8 mouse cellular contexts compared by ENCODE assay signal in genomic region chr2:30640021-30640481, GRCm38 (mm10). TPM values are rescaled to one million over a fixed set of nuclear protein-coding genes. Genes with fewer than 3 reads are reported as not detected.
DNase-seq lines count a peak whose midpoint lies in the region; ATAC-seq and TF ChIP-seq lines count a peak whose summit lies in the region.

No protein-coding gene starts in this region.

- no peak for TF ChIP-seq CTCF in small intestine, adult 2 months (IDR thresholded peaks at IDR 0.05; ENCODE audit: extremely low read depth, insufficient read length, insufficient replicate concordance, low read depth, low read length)

- TF ChIP-seq POLR2A in small intestine, adult 2 months (IDR thresholded peaks at IDR 0.05; ENCODE audit: low read depth, low read length), result no peak

- H3K4me3 ChIP-seq in lung, embryonic 15.5 days, result no peak overlapping the region
- no peak overlapping the region for H3K4me3 ChIP-seq in forebrain, embryonic 11.5 days (ENCODE audit: low read depth, low read length)
- H3K4me3 ChIP-seq in limb, embryonic 13.5 days, result no peak overlapping the region
- no peak overlapping the region; the same call in 1 of the 2 replicates for H3K4me3 ChIP-seq in small intestine, adult 2 months (ENCODE audit: low read depth, low read length)

- no peak overlapping the region for H3K9ac ChIP-seq in lung, embryonic 15.5 days
- H3K9ac ChIP-seq in forebrain, embryonic 11.5 days (ENCODE audit: low read length), result peak overlapping the region; percentile 40
- 0 out of 2 replicates have a peak overlapping the region, but pooled peaks have one; percentile 43 for H3K9ac ChIP-seq in limb, embryonic 13.5 days

- H3K4me2 ChIP-seq in lung, embryonic 15.5 days, result peak overlapping the region; percentile 25
- H3K4me2 ChIP-seq in forebrain, embryonic 11.5 days (ENCODE audit: low read depth, low read length, severe bottlenecking), result no peak overlapping the region
- H3K4me2 ChIP-seq in limb, embryonic 13.5 days (replicated peaks), result peak overlapping the region; percentile 31

- H3K36me3 ChIP-seq in lung, embryonic 15.5 days, result no peaks in the 10 kb centered on the region
- H3K36me3 ChIP-seq in forebrain, embryonic 11.5 days (ENCODE audit: control insufficient read depth, insufficient read depth, low read length), result no peaks in the 10 kb centered on the region
- no peaks in the 10 kb centered on the region for H3K36me3 ChIP-seq in limb, embryonic 13.5 days
- no peaks in the 10 kb centered on the region for H3K36me3 ChIP-seq in small intestine, adult 2 months (ENCODE audit: control insufficient read depth, insufficient read depth, low read length)

- peaks cover 54% of the 10 kb centered on the region for H3K4me1 ChIP-seq in lung, embryonic 15.5 days
- peaks cover 7% of the 10 kb centered on the region; the same call in 1 of the 2 replicates for H3K4me1 ChIP-seq in forebrain, embryonic 11.5 days (replicated peaks; ENCODE audit: control insufficient read depth, insufficient read depth, low read length)
- H3K4me1 ChIP-seq in limb, embryonic 13.5 days, result peaks cover 45% of the 10 kb centered on the region
- no peaks in the 10 kb centered on the region for H3K4me1 ChIP-seq in small intestine, adult 2 months (ENCODE audit: control insufficient read depth, insufficient read depth, insufficient read length, low read length)

- WGBS in lung, embryonic 15.5 days, result 5% methylated on average over 11 of the region's 11 CpGs
- 8% methylated on average over 11 of the region's 11 CpGs for WGBS in forebrain, embryonic 11.5 days
- 8% methylated on average over 11 of the region's 11 CpGs for WGBS in limb, embryonic 13.5 days
- WGBS in small intestine, adult 2 months, result 52% methylated on average over 11 of the region's 11 CpGs

- H3K27me3 ChIP-seq in lung, embryonic 15.5 days, result no peaks in the 10 kb centered on the region
- no peaks in the 10 kb centered on the region for H3K27me3 ChIP-seq in forebrain, embryonic 11.5 days (ENCODE audit: control insufficient read depth, insufficient read depth, low read length)
- H3K27me3 ChIP-seq in limb, embryonic 13.5 days, result no peaks in the 10 kb centered on the region
- no peaks in the 10 kb centered on the region for H3K27me3 ChIP-seq in small intestine, adult 2 months (ENCODE audit: control insufficient read depth, insufficient read depth, low read length)

- ATAC-seq in lung, embryonic 15.5 days (ENCODE audit: borderline replicate concordance, extremely low read depth, low FRiP score, low TSS enrichment), result no peak
- ATAC-seq in forebrain, embryonic 11.5 days (replicated peaks; ENCODE audit: low FRiP score), result no peak
- ATAC-seq in limb, embryonic 13.5 days (ENCODE audit: low FRiP score, low read depth), result peak; percentile 66; the same call in 1 of the 2 replicates

- peak overlapping the region; percentile 82 for H3K27ac ChIP-seq in lung, embryonic 15.5 days
- peak overlapping the region; percentile 53; the same call in 1 of the 2 replicates for H3K27ac ChIP-seq in forebrain, embryonic 11.5 days (ENCODE audit: low read depth, low read length)
- peak overlapping the region; percentile 82 for H3K27ac ChIP-seq in limb, embryonic 13.5 days
- H3K27ac ChIP-seq in small intestine, adult 2 months (ENCODE audit: insufficient read depth, low read depth, low read length), result 0 out of 2 replicates have a peak overlapping the region, but pooled peaks have one; percentile 39

- no peaks in the 10 kb centered on the region for H3K9me3 ChIP-seq in lung, embryonic 15.5 days
- H3K9me3 ChIP-seq in forebrain, embryonic 11.5 days (ENCODE audit: control insufficient read depth, low read length), result no peaks in the 10 kb centered on the region
- no peaks in the 10 kb centered on the region for H3K9me3 ChIP-seq in limb, embryonic 13.5 days

- no peak for DNase-seq in lung, postnatal 36 days
- peak; percentile 68 for DNase-seq in forebrain, embryonic 11.5 days (ENCODE audit: low spot score)
- DNase-seq in urinary bladder, postnatal 25 days (ENCODE audit: low spot score), result no peak
- DNase-seq in urinary bladder, postnatal 4 days (ENCODE audit: low spot score in 2 of 2), result no peak
- DNase-seq in cerebellum, adult 9-10 months, result no peak

RNA-seq across cellular contexts. Expression of gene Cstad, which starts 45.2 kb away (rescaled TPM):
- 0.68 and 1.0 TPM in 2 replicates for polyA plus RNA-seq in lung, embryonic 15.5 days (2015; fragmentation: Nextera tagmentation; extraction: Ambion mirVana)
- polyA plus RNA-seq in forebrain, embryonic 11.5 days (2014; fragmentation: Nextera tagmentation; extraction: Ambion mirVana), result 0.57 and 0.71 TPM in 2 replicates
- 1.6 and 1.9 TPM in 2 replicates for polyA plus RNA-seq in limb, embryonic 13.5 days (2015; fragmentation: Nextera tagmentation; extraction: Ambion mirVana)
- polyA plus RNA-seq in small intestine, adult 2 months (2012; rRNA removed), result not detected in 2 replicates
